ENCODE assay signal across 18 mouse cellular contexts in the genomic region with DNA sequence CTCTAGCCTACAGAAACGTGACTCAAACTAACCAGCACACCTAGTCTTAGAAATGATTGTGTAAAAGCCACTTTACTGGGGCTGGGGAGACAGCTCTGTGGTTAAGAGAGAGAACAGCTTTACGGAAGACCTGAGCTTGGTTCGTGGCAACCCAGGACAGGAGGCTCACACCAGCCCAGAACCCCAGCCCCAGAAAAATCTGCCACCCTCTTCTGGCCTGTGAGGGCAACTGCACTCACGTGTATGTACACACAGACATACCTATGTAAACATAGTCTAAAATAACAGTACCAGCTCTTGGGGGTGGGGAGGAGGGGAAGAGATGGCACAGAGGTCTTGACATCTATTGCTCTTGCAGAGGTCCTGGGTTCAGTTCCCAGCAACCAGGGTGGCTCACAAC.
"Had no signal": no experiment of that assay in that cellular context is flagged by ENCODE, and none has a peak within 500 bp of the region (broad histone marks: within the 10 kb centered on the region; RNA-seq: fewer than 3 reads in every experiment).

No protein-coding gene starts in this region.

- H3K9me3 ChIP-seq: kidney, embryonic 15.5 days; liver, embryonic 13.5 days; lung, embryonic 15.5 days; midbrain, embryonic 12.5 days; midbrain, embryonic 15.5 days; neural tube, embryonic 12.5 days; neural tube, embryonic 15.5 days had no signal

- DNase-seq: kidney, adult 8-10 months; kidney, postnatal 10 days; kidney, postnatal 36 days; layer of hippocampus, adult 9-11 months; liver, embryonic 13.5 days; lung, adult 18-20 months; right cerebral cortex, adult 18-20 months; right cerebral cortex, postnatal 14 days; spleen, adult 18-20 months; thymus, adult 18-20 months; thymus, postnatal 36 days had no signal

- H3K27me3 ChIP-seq: kidney, embryonic 15.5 days; liver, embryonic 13.5 days; lung, embryonic 15.5 days; midbrain, embryonic 12.5 days; midbrain, embryonic 15.5 days; neural tube, embryonic 12.5 days; neural tube, embryonic 15.5 days had no signal

- H3K4me3 ChIP-seq: kidney, embryonic 15.5 days; liver, embryonic 13.5 days; lung, embryonic 15.5 days; midbrain, embryonic 12.5 days; midbrain, embryonic 15.5 days; neural tube, embryonic 12.5 days; neural tube, embryonic 15.5 days had no signal

- H3K27ac ChIP-seq: kidney, embryonic 15.5 days; liver, embryonic 13.5 days; lung, embryonic 15.5 days; macrophage; midbrain, embryonic 12.5 days; midbrain, embryonic 15.5 days; neural tube, embryonic 12.5 days; neural tube, embryonic 15.5 days had no signal

- H3K4me2 ChIP-seq: kidney, embryonic 15.5 days; liver, embryonic 13.5 days; lung, embryonic 15.5 days; midbrain, embryonic 12.5 days; midbrain, embryonic 15.5 days; neural tube, embryonic 12.5 days; neural tube, embryonic 15.5 days had no signal

- H3K36me3 ChIP-seq: midbrain, embryonic 15.5 days had no signal

- H3K4me1 ChIP-seq: kidney, embryonic 15.5 days; lung, embryonic 15.5 days; midbrain, embryonic 12.5 days; midbrain, embryonic 15.5 days; neural tube, embryonic 12.5 days; neural tube, embryonic 15.5 days had no signal

- ATAC-seq: midbrain, embryonic 15.5 days had no signal

- H3K9ac ChIP-seq: kidney, embryonic 15.5 days; liver, embryonic 13.5 days; lung, embryonic 15.5 days; midbrain, embryonic 12.5 days; midbrain, embryonic 15.5 days; neural tube, embryonic 12.5 days; neural tube, embryonic 15.5 days had no signal
